Mouse (Mus musculus): ENCODE data around the gene Sarm1.

Sarm1 gene

DNA sequence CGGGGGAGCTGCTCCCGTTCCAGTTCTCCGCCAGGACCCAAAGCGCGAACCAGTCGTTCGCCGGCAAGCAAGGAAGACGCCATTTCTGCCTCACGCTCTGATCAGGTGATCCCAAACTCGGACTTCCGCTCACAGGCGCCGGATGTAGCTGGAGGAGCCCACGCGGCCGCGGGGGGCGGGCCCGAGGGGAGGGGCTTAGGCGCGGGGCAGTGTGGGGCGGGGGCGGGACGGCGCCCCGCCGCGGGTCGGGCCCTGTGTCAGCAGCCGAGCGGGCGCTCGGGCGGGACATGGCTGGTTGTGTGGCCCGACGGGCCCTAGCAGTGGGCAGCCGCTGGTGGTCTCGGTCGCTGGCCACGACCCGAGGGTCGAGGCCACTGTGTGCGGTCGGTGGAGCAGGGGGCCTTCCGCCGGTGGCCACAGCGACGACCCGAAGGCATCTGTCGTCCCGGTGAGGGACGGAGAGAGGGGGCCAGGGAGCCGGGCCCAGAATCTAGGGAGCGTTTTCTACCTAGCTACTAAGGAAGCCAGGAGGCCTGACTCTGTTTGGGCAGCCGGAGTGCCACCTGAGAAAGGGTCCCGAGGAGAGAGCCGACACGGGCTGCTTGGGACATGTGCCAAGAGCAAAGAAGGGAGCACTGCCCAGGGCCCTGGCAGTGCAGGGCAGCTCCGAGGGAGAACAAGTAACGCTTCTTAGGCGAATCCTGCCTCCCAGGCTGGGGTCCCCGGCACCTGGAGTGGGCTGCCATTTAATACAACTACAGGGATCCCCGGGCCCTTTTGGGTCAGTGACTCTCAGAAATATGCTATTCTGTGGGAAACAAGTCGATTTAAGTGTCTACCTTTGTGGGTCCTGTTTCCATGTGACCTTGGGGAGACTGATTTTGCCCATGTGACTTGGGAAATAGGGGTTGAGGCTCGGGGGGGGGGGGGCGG is 14.7 kb upstream of the Sarm1 start, which contains the start of the genes Tmem199 and Poldip2:
Tmem199 (minus strand) TSS at position 148 of the 933 bp plus-strand sequence.
Poldip2 (plus strand) TSS at position 169 of the 933 bp plus-strand sequence.
- peak; percentile 93 for DNase-seq (ENCODE audit: low read depth, low spot score)

DNA sequence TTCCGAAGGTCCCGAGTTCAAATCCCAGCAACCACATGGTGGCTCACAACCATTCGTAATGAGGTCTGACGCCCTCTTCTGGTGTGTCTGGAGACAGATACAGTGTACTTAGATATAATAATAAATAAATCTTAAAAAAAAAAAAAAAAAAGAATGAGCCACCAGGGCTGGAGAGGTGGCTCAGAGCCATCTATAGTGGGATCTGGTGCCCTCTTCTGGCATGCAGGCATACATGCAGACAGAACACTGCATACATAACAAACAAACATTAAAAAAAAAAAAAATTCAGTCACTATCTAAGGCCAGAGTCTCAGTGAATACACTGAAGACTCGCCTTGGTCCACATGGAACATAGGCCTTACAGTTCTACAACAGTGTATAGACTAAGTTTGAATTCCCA is 11.6 kb upstream of the Sarm1 start:
- peak; percentile 49 for DNase-seq (ENCODE audit: low read depth, low spot score)

DNA sequence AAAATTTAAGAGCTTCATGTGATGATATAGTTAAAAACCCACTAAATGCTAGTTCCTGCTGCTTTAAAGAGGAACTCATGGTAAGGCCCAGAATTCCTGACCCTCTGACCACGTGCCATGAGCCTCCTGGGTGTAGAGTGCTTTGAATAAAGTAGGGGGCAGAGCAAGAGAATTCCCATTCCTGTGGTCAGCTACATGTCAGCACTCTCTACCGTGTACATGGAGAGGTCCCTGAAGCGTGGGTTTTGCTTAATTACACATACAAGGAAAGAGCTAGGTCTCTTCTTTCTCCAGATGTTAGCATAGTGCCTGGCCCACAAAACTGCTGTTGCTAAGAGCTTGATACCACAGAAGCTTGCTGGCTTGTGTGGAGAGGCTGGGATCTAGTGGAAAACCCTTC is 7.9 kb upstream of the Sarm1 start:
- no peak for DNase-seq (ENCODE audit: low read depth, low spot score)

- no peak for DNase-seq (ENCODE audit: low read depth, low spot score)
Measured at GRCm38 (mm10) chr11:78502909-78503650, 5.5 kb upstream of the Sarm1 start, which contains the start of gene Sebox. Gene Sebox (plus strand): TSS chr11:78503447.

DNA sequence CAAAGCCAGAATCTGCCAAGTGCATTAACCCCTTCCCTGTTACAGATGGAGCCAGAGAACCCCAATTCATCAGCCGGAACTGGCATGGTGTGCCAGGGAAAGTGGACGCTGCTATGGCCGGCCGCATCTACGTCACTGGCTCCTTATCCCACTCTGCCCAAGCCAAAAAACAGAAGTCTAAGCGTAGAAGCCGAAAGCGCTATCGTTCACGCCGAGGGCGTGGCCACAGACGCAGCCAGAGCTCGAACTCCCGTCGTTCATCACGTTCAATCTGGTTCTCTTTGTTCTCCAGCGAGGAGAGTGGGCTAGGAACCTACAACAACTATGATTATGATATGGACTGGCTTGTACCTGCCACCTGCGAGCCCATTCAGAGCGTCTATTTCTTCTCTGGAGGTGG is 4.0 kb upstream of the Sarm1 start:
- DNase-seq (ENCODE audit: low read depth, low spot score) = no peak

DNA sequence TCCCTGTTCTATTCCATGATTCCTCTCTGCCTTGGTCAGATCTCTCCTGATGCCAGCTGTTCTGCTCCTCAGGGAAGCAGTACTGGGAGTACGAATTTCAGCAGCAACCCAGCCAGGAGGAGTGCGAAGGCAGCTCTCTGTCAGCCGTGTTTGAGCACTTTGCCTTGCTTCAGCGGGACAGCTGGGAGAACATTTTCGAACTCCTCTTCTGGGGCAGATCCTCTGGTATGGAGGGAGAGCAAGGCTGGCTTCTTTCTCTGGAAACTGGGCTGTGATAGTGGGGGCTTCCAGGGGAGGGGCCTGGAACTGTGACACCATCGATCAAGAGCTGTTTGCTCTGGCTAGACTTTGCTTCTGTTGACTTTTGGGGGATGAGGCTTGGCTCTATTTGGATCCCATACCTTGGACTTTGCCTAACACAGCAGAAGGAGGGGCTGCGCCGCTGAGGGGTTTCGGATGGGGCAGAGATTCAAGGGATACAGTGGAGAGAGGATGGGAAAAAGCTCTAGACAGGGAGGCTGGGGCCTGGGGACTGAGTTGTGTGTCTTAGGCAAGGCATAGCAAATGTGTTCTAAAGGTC is 3.2 kb upstream of the Sarm1 start:
- no peak for DNase-seq (ENCODE audit: low read depth, low spot score)

- no peak for DNase-seq (ENCODE audit: low read depth, low spot score)
Measured at GRCm38 (mm10) chr11:78499543-78499942, 2.0 kb upstream of the Sarm1 start.

- no peak for DNase-seq (ENCODE audit: low read depth, low spot score)
Measured at GRCm38 (mm10) chr11:78499004-78499403, 1.4 kb upstream of the Sarm1 start, which contains the start of gene Vtn. Gene Vtn (plus strand): TSS chr11:78499091.

GRCm38 (mm10) chr11:78497071-78497541 is 448 bp downstream of the Sarm1 start:
- no peak for DNase-seq (ENCODE audit: low read depth, low spot score)

GRCm38 (mm10) chr11:78495904-78496303 is 1.6 kb downstream of the Sarm1 start:
- DNase-seq (ENCODE audit: low read depth, low spot score) = no peak

- no peak for DNase-seq (ENCODE audit: low read depth, low spot score)
Measured at GRCm38 (mm10) chr11:78490781-78491241, 6.7 kb downstream of the Sarm1 start.

GRCm38 (mm10) chr11:78488168-78488567 is 9.4 kb downstream of the Sarm1 start:
- peak; percentile 61 for DNase-seq (ENCODE audit: low read depth, low spot score)

DNA sequence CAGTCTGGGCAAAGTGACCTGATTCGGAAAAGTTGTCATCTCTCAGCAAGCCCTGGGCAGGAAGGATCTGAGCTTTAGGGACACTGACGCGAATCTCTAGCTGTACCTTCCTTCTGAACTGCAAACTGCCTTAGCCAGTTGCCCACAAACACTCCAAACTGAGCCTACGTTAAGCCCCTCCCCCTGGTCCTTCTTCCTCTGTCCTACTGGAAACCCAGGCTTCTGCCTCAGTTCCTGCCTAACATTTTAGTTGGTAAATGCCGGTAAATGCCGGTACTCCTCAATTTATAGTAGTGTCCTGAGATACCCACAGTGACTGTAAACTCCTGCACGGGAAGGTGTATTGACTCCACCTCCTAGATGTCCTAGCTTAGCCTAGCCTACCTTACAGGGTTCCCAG is 13.9 kb downstream of the Sarm1 start:
- no peak for DNase-seq (ENCODE audit: low read depth, low spot score)

GRCm38 (mm10) chr11:78475289-78475688 is 22.3 kb downstream of the Sarm1 start:
- DNase-seq (ENCODE audit: low read depth, low spot score) = no peak

DNA sequence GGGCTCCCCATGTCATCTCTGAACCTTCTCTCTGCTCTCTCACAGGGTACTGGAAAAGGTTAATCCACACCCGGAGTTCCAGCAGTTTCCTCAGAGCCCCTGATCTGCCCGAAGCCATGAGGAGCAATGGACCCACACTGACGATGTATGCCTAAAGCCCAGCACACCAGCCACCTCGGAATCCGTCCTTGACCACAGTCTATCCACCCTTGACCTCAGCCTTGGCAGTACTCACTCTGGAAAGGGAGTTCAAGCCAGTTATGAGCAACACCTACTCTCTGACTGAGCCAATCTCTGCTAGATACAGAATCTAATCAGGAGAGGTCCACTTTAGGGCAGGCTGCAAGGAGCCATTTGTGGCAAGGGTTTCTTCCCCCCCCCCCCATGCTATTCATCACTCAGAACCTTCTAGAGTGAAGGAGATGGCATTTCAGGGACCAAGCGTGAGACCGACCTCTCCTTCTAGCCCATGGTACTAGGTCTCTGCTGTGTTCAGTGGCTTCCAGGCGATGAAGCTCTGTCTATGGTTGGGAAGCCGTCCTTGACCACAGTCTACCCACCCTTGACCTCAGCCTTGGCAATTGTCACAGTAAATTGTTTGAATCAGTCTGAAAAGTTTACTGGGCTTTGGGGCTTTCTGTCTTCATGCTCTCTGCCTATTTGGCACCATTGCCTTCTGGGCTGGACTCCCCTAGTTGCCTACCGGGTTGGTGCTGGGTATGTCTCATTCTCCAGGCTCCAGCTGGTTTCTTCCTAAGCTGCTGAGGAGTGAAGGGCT is 26.0 kb downstream of the Sarm1 start:
- DNase-seq (ENCODE audit: low read depth, low spot score) = no peak

DNA sequence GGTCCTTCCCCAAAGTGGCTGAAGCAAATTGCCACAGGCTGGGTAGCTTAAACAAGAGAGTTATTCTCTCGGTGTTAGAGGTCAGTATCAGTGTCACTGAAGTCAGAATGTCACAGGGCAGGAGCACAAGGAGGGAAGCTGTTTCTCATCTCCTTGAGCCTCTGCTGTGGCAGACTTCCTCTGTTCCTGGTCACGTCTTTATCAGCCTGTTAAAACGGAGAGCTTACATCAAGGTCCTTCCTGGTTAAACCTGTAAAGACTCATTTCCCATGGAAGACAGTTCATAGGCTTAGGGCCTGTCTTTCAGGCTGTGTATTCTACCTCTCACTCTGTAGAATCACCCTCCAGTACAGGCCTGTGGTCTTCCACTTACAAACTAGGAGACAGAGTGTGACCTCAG is 29.6 kb downstream of the Sarm1 start:
- DNase-seq (ENCODE audit: low read depth, low spot score) = no peak

DNA sequence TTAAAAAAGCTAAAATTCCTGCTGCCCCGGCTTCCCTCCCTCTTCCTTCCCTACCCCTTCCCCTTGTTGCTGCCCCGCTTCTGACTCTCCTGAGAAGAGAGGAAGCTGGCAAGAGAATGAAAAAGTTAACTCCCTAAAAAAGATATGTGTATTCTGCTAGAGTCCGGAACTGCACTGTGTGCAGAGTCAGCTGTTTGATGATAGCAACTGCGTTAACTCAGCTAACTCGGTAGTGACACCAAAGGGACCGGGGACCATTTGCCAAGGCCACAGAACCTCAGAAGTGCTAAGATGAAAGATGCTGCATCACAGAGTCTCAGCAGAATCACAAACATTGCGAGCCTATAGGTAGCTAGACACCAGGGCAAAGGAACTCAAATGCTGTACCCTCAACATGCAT is 30.0 kb downstream of the Sarm1 start:
- no peak for DNase-seq (ENCODE audit: low read depth, low spot score)

DNA sequence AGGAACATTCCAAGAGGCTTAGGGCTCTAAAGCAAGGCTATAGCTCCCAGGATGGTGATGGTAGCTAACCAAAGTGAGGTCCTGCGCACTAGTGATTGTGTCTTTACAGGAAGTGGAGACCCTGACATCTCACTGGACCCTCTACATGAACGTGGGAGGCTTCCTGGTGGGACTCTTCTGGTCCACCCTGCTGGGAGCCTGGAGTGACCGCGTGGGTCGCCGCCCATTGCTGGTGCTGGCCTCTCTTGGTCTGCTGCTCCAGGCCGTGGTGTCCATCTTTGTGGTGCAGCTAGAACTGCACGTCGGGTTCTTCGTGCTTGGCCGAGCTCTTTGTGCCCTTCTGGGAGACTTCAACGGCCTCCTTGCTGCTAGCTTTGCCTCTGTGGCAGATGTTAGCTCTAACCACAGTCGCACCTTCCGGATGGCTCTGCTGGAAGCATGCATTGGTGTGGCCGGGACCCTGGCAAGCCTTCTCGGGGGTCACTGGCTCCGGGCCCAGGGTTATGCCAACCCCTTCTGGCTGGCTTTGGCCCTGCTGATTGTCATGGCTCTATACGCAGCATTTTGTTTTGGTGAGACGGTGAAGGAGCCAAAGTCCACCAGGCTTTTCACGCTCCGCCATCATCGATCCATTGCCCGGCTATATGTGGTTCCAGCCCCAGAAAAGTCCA is 31.2 kb downstream of the Sarm1 start:
- no peak for DNase-seq (ENCODE audit: low read depth, low spot score)

GRCm38 (mm10) chr11:78465568-78466180 is 31.9 kb downstream of the Sarm1 start, which contains the start of gene Slc46a1:
Gene Slc46a1 (plus strand): TSS chr11:78465697.
- peak; percentile 86 for DNase-seq (ENCODE audit: low read depth, low spot score)

DNA sequence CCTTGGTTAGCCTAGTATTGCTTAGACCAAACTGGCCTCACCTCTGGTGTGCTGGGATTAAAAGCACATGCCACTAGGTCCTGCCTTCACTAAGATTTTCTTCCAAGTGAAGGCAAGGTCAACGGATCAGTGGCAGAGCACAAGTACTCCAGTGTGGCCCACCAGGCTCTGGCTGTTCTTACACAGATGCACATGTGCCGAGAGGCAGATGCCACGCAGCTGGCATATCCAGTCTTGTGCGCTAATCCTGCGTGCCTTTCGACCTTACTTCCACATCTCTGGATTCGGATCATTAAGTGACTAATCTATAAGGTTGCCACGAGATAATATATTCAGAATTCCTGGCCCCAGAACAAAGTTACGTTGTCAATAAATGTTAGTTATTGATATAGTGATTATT is 32.4 kb downstream of the Sarm1 start:
- DNase-seq (ENCODE audit: low read depth, low spot score) = no peak
